In genomic region chr11:116272589-116273468, GRCm38 (mm10) we compare ENCODE assay signal across 9 mouse cellular contexts. TPM values are rescaled to one million over a fixed set of nuclear protein-coding genes. Genes with fewer than 3 reads are reported as not detected.
DNase-seq lines count a peak whose midpoint lies in the region; ATAC-seq and TF ChIP-seq lines count a peak whose summit lies in the region.
"Had no signal": no experiment of that assay in that cellular context is flagged by ENCODE, and none has a peak within 500 bp of the region (broad histone marks: within the 10 kb centered on the region; RNA-seq: fewer than 3 reads in every experiment).

No protein-coding gene starts in this region.

- peak overlapping the region; percentile 94 for H3K4me3 ChIP-seq in lung, embryonic 16.5 days (ENCODE audit: low read length)
- H3K4me3 ChIP-seq in embryonic facial prominence, embryonic 11.5 days (ENCODE audit: low read depth, low read length), result peak overlapping the region; percentile 66
- H3K4me3 ChIP-seq in intestine, postnatal 0 days (ENCODE audit: low read depth, low read length), result peak overlapping the region; percentile 86
- peak overlapping the region; percentile 97 for H3K4me3 ChIP-seq in neural tube, embryonic 14.5 days (ENCODE audit: low read depth, low read length)

- no peaks in the 10 kb centered on the region for H3K27me3 ChIP-seq in lung, embryonic 16.5 days (ENCODE audit: control insufficient read depth, insufficient read depth, low read depth, low read length)
- no peaks in the 10 kb centered on the region for H3K27me3 ChIP-seq in embryonic facial prominence, embryonic 11.5 days (ENCODE audit: control insufficient read depth, insufficient read depth, low read length)
- no peaks in the 10 kb centered on the region for H3K27me3 ChIP-seq in intestine, postnatal 0 days (replicated peaks; ENCODE audit: control insufficient read depth, insufficient read depth, low read length)
- H3K27me3 ChIP-seq in neural tube, embryonic 14.5 days (ENCODE audit: control insufficient read depth, insufficient read depth, low read length), result no peaks in the 10 kb centered on the region

- H3K9me3 ChIP-seq in lung, embryonic 16.5 days (ENCODE audit: control insufficient read depth, low read length), result no peaks in the 10 kb centered on the region
- H3K9me3 ChIP-seq in embryonic facial prominence, embryonic 11.5 days (replicated peaks; ENCODE audit: control insufficient read depth, low read length), result no peaks in the 10 kb centered on the region
- no peaks in the 10 kb centered on the region for H3K9me3 ChIP-seq in intestine, postnatal 0 days (ENCODE audit: control insufficient read depth)
- H3K9me3 ChIP-seq in neural tube, embryonic 14.5 days (ENCODE audit: control insufficient read depth, low read length), result no peaks in the 10 kb centered on the region

- no peak for TF ChIP-seq CTCF in intestine, postnatal 0 days (IDR thresholded peaks at IDR 0.05; ENCODE audit: low read depth)

- H3K9ac ChIP-seq in lung, embryonic 16.5 days (ENCODE audit: low read length), result peak overlapping the region; percentile 95
- 0 out of 2 replicates have a peak overlapping the region, but pooled peaks have one; percentile 7 for H3K9ac ChIP-seq in embryonic facial prominence, embryonic 11.5 days (replicated peaks; ENCODE audit: low read length)
- H3K9ac ChIP-seq in intestine, postnatal 0 days (ENCODE audit: low read depth, low read length), result peak overlapping the region; percentile 94
- peak overlapping the region; percentile 82 for H3K9ac ChIP-seq in neural tube, embryonic 14.5 days (replicated peaks; ENCODE audit: low read depth, low read length)

- no peak for DNase-seq in lung, postnatal 36 days
- no peak for DNase-seq in embryonic facial prominence, embryonic 11.5 days (ENCODE audit: low spot score)
- no peak for DNase-seq in cerebellum, adult 9-11 months
- no peak for DNase-seq in frontal cortex, postnatal 25 days (ENCODE audit: low spot score in 2 of 2)
- no peak for DNase-seq in frontal cortex, postnatal 36 days (ENCODE audit: low spot score in 2 of 2)
- DNase-seq: retina, postnatal 1 day had no signal

- H3K4me2 ChIP-seq in lung, embryonic 16.5 days (ENCODE audit: low read depth, low read length), result peak overlapping the region; percentile 84
- peak overlapping the region; percentile 59 for H3K4me2 ChIP-seq in embryonic facial prominence, embryonic 11.5 days (ENCODE audit: low read depth, low read length)
- H3K4me2 ChIP-seq in intestine, postnatal 0 days (replicated peaks; ENCODE audit: low read depth), result peak overlapping the region; percentile 89
- H3K4me2 ChIP-seq in neural tube, embryonic 14.5 days (ENCODE audit: low read depth, low read length), result peak overlapping the region; percentile 70

- no peak overlapping the region for H3K27ac ChIP-seq in lung, embryonic 16.5 days (ENCODE audit: low read length)
- H3K27ac ChIP-seq in embryonic facial prominence, embryonic 11.5 days (replicated peaks; ENCODE audit: low read depth, low read length), result no peak overlapping the region
- peak overlapping the region; percentile 80; the same call in 1 of the 2 replicates for H3K27ac ChIP-seq in intestine, postnatal 0 days (ENCODE audit: low read depth, low read length)
- no peak overlapping the region for H3K27ac ChIP-seq in neural tube, embryonic 14.5 days (ENCODE audit: low read depth, low read length)

- 40% methylated on average over 12 of the region's 12 CpGs for WGBS in lung, embryonic 16.5 days
- 56% methylated on average over 12 of the region's 12 CpGs for whole genome bisulfite sequencing in embryonic facial prominence, embryonic 11.5 days
- WGBS in intestine, postnatal 0 days, result 33% methylated on average over 12 of the region's 12 CpGs
- WGBS in neural tube, embryonic 14.5 days, result 68% methylated on average over 12 of the region's 12 CpGs

- H3K4me1 ChIP-seq in lung, embryonic 16.5 days (replicated peaks; ENCODE audit: control insufficient read depth, insufficient read depth, low read length), result peaks cover 13% of the 10 kb centered on the region
- peaks cover 2% of the 10 kb centered on the region; the same call in 1 of the 2 replicates for H3K4me1 ChIP-seq in embryonic facial prominence, embryonic 11.5 days (ENCODE audit: control insufficient read depth, insufficient read depth, low read length)
- 0 out of 2 replicates have a peak, but pooled peaks cover 4% of the 10 kb centered on the region for H3K4me1 ChIP-seq in intestine, postnatal 0 days (replicated peaks; ENCODE audit: control insufficient read depth, insufficient read depth, low read length)
- H3K4me1 ChIP-seq in neural tube, embryonic 14.5 days (ENCODE audit: control insufficient read depth, insufficient read depth, low read length), result peaks cover 11% of the 10 kb centered on the region

- no peak for ATAC-seq in lung, embryonic 16.5 days (ENCODE audit: low read depth)
- no peak for ATAC-seq in embryonic facial prominence, embryonic 11.5 days (replicated peaks; ENCODE audit: insufficient number of reproducible peaks, low FRiP score, low TSS enrichment, low read depth)
- no peak for ATAC-seq in intestine, postnatal 0 days
- ATAC-seq in neural tube, embryonic 14.5 days (ENCODE audit: low read depth), result no peak

- H3K36me3 ChIP-seq in lung, embryonic 16.5 days (ENCODE audit: control insufficient read depth, insufficient read depth, low read length), result peaks cover 18% of the 10 kb centered on the region
- H3K36me3 ChIP-seq in embryonic facial prominence, embryonic 11.5 days (replicated peaks; ENCODE audit: control insufficient read depth, insufficient read depth, low read depth, low read length), result peaks cover 2% of the 10 kb centered on the region; the same call in 1 of the 2 replicates
- H3K36me3 ChIP-seq in intestine, postnatal 0 days (ENCODE audit: control insufficient read depth, insufficient read depth), result peaks cover 29% of the 10 kb centered on the region; the same call in 1 of the 2 replicates
- H3K36me3 ChIP-seq in neural tube, embryonic 14.5 days (ENCODE audit: control insufficient read depth, insufficient read depth, low read length), result peaks cover 18% of the 10 kb centered on the region

RNA-seq across cellular contexts. Expression of gene Srp68, which starts 1.2 kb away (rescaled TPM):
- 75.3 and 79.2 TPM in 2 replicates for polyA plus RNA-seq in lung, embryonic 16.5 days (2015; fragmentation: Nextera tagmentation; extraction: Ambion mirVana)
- polyA plus RNA-seq in embryonic facial prominence, embryonic 11.5 days (2014; fragmentation: Nextera tagmentation; extraction: Ambion mirVana), result 78.7 and 80.5 TPM in 2 replicates
- 45.2 and 48.7 TPM in 2 replicates for polyA plus RNA-seq in intestine, postnatal 0 days (2015; fragmentation: Nextera tagmentation; extraction: Ambion mirVana)
- polyA plus RNA-seq in neural tube, embryonic 14.5 days (2014; fragmentation: Nextera tagmentation; extraction: Ambion mirVana), result 52.0 and 57.2 TPM in 2 replicates

RNA-seq across cellular contexts. Expression of gene Galr2, which starts 7.9 kb away (rescaled TPM):
- 0.21 and 0.25 TPM in 2 replicates for polyA plus RNA-seq in lung, embryonic 16.5 days (2015; fragmentation: Nextera tagmentation; extraction: Ambion mirVana)
- 0.11 and 0.52 TPM in 2 replicates for polyA plus RNA-seq in embryonic facial prominence, embryonic 11.5 days (2014; fragmentation: Nextera tagmentation; extraction: Ambion mirVana)
- 0.10 and 0.29 TPM in 2 replicates for polyA plus RNA-seq in intestine, postnatal 0 days (2015; fragmentation: Nextera tagmentation; extraction: Ambion mirVana)
- 0.22 and 0.46 TPM in 2 replicates for polyA plus RNA-seq in neural tube, embryonic 14.5 days (2014; fragmentation: Nextera tagmentation; extraction: Ambion mirVana)

RNA-seq across cellular contexts. Expression of gene Exoc7, which starts 34.2 kb away (rescaled TPM):
- 62.8 and 68.5 TPM in 2 replicates for polyA plus RNA-seq in lung, embryonic 16.5 days (2015; fragmentation: Nextera tagmentation; extraction: Ambion mirVana)
- 64.1 and 64.2 TPM in 2 replicates for polyA plus RNA-seq in embryonic facial prominence, embryonic 11.5 days (2014; fragmentation: Nextera tagmentation; extraction: Ambion mirVana)
- polyA plus RNA-seq in intestine, postnatal 0 days (2015; fragmentation: Nextera tagmentation; extraction: Ambion mirVana), result 44.6 and 49.2 TPM in 2 replicates
- polyA plus RNA-seq in neural tube, embryonic 14.5 days (2014; fragmentation: Nextera tagmentation; extraction: Ambion mirVana), result 112 and 129 TPM in 2 replicates

RNA-seq across cellular contexts. Expression of gene Evpl, which starts 35.0 kb away (rescaled TPM):
- polyA plus RNA-seq in lung, embryonic 16.5 days (2015; fragmentation: Nextera tagmentation; extraction: Ambion mirVana), result 4.4 and 4.7 TPM in 2 replicates
- 0.73 and 0.88 TPM in 2 replicates for polyA plus RNA-seq in embryonic facial prominence, embryonic 11.5 days (2014; fragmentation: Nextera tagmentation; extraction: Ambion mirVana)
- 1.2 and 1.3 TPM in 2 replicates for polyA plus RNA-seq in intestine, postnatal 0 days (2015; fragmentation: Nextera tagmentation; extraction: Ambion mirVana)
- polyA plus RNA-seq in neural tube, embryonic 14.5 days (2014; fragmentation: Nextera tagmentation; extraction: Ambion mirVana), result 0.53 and 0.62 TPM in 2 replicates

Comparison
In these comparisons a context has a peak if more than half of its experiments do, and no peak if none do; other contexts are left out.
1. H3K9ac ChIP-seq: peak in every context shown above with its lines; median percentile 95 in lung, embryonic 16.5 days; 94 in intestine, postnatal 0 days; 82 in neural tube, embryonic 14.5 days; 7 in embryonic facial prominence, embryonic 11.5 days.